In genomic region chr4:38519108-38519507, GRCm38 (mm10) we compare ENCODE assay signal across 26 mouse cellular contexts.
"Had no signal": no experiment of that assay in that cellular context is flagged by ENCODE, and none has a peak within 500 bp of the region (broad histone marks: within the 10 kb centered on the region; RNA-seq: fewer than 3 reads in every experiment).

No protein-coding gene starts in this region.

- H3K27ac ChIP-seq: gastrocnemius, adult 2 months; heart, adult 2 months; heart, embryonic 13.5 days; heart, embryonic 15.5 days; hindbrain, embryonic 13.5 days; hindbrain, embryonic 15.5 days; hindbrain, postnatal 0 days; kidney, embryonic 15.5 days; kidney, postnatal 0 days; limb, embryonic 13.5 days; limb, embryonic 15.5 days; liver, embryonic 12.5 days; liver, embryonic 14.5 days had no signal

- H3K9ac ChIP-seq: heart, embryonic 13.5 days; heart, embryonic 15.5 days; hindbrain, embryonic 13.5 days; hindbrain, embryonic 15.5 days; kidney, embryonic 15.5 days; limb, embryonic 13.5 days; limb, embryonic 15.5 days; liver, embryonic 12.5 days; liver, embryonic 14.5 days had no signal

- H3K4me3 ChIP-seq: gastrocnemius, adult 2 months; heart, adult 2 months; heart, embryonic 13.5 days; heart, embryonic 15.5 days; hindbrain, embryonic 13.5 days; hindbrain, embryonic 15.5 days; kidney, embryonic 15.5 days; limb, embryonic 13.5 days; limb, embryonic 15.5 days; liver, embryonic 12.5 days had no signal

- DNase-seq: gastrocnemius, adult 2 months; gastrocnemius, postnatal 10 days; gastrocnemius, postnatal 36 days; heart, adult 11 months; heart, adult 2 months; heart, postnatal 14 days; heart, postnatal 36 days; kidney, adult 11 months; kidney, adult 2 months; kidney, adult 9 months; kidney, postnatal 14 days; kidney, postnatal 36 days; layer of hippocampus, adult 9-11 months; layer of hippocampus, postnatal 36 days; left cerebral cortex, postnatal 4 days had no signal

- H3K9me3 ChIP-seq: heart, embryonic 13.5 days; heart, embryonic 15.5 days; hindbrain, embryonic 13.5 days; hindbrain, embryonic 15.5 days; kidney, embryonic 15.5 days; limb, embryonic 13.5 days; limb, embryonic 15.5 days; liver, embryonic 12.5 days had no signal

- H3K27me3 ChIP-seq: heart, embryonic 13.5 days; heart, embryonic 15.5 days; hindbrain, embryonic 13.5 days; hindbrain, embryonic 15.5 days; kidney, embryonic 15.5 days; limb, embryonic 13.5 days; limb, embryonic 15.5 days; liver, embryonic 12.5 days had no signal

- H3K36me3 ChIP-seq: heart, embryonic 13.5 days; heart, embryonic 15.5 days; hindbrain, embryonic 13.5 days; hindbrain, embryonic 15.5 days; kidney, embryonic 15.5 days; limb, embryonic 13.5 days; limb, embryonic 15.5 days; liver, embryonic 12.5 days had no signal

- H3K4me1 ChIP-seq: heart, embryonic 13.5 days; heart, embryonic 15.5 days; hindbrain, embryonic 13.5 days; hindbrain, embryonic 15.5 days; kidney, embryonic 15.5 days; limb, embryonic 13.5 days; limb, embryonic 15.5 days; liver, embryonic 12.5 days had no signal
